Mouse (Mus musculus) cerebellum, postnatal 25 days (tissue): ENCODE results near the gene Slc8b1.

Experiments used
- DNase-seq, 2 experiments: peaks; one replicate each; pipeline ENCODE4 v3.0.0; 2021; ENCODE audit warnings: mixed read lengths in 2 of 2

Slc8b1 gene

DNA sequence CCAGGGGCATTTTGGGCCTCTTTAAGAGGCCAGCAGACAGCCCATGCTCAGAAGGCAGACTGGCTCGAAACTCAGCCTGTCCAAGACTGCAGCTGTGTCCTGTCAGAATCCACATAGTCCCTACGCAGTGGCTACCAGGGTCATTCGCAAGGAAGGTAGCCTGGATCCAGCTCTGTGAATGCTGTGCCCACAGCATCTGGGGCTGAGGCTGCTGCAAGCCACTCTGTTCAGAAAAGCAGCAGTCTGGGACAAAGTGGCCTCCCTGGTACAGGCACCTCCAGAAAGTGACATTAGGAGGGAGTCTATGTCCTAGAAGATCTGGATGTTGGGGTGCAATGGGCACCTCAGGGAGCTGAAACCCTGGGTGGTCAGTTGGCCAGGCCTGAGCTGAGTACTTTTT lies 58.8 kb downstream of the Slc8b1 start:
- no peak for DNase-seq

DNA sequence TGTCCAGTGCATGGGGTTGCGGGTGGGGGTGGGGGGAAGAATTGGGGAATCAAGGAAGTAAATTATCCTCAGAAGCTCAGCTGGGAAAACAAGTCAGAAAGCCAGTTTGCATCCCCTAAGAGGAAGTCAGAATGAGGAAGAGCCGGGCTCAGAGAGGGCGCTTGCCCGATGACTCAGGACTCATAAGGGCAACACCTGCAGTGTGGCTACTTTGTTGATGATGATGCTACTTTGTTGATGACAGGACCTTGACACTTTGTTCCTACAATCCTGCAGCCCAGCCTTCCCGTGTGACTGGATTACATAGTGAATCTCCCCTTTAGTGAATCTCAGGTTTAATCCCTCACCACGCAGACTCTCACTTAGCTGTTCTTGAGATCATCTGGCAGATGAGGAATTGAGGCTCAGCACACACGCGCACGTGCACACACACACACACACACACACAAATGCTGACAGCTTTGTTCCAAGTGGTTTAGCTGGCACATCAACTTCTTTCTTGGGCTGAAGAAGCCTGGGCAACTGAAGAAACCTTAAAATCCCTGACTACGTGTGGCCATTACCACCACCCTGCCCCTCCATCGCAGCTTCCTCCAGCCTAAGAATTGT lies 59.4 kb downstream of the Slc8b1 start:
- DNase-seq = no peak

DNA sequence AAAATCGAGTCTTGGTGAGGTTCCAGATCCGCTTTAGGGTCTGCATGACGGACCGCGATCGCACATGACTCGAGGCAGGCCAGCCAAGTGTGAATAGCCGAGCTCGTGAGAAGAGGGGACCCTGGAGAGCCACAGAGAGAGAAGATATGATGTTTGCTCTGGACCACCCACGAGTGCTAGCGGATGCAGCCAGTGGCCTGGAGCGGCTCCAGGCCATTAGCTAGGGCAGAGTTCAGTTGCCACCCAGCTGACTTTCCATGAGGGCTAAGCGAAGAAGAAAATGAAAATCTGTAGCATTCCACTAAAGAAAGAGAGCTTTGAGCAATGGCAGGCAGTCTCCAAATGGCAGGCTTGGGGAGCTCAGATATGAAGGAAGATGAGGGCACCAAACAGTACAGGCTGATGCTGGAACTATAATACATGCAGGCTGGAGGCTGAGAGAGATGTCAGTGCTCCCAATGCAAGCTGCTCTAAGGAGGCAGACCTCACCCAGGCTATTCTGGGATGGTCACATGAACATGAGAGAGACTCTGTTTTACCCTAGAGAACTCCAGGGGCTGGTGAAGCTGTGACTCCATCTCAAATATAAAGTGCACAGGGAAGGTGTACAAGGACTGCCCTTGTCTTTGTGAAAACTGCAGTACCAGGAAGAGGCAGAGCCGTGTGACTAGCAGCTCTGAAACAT lies 60.2 kb downstream of the Slc8b1 start:
- DNase-seq = peak in 1 of 2 experiments; percentile 37

DNA sequence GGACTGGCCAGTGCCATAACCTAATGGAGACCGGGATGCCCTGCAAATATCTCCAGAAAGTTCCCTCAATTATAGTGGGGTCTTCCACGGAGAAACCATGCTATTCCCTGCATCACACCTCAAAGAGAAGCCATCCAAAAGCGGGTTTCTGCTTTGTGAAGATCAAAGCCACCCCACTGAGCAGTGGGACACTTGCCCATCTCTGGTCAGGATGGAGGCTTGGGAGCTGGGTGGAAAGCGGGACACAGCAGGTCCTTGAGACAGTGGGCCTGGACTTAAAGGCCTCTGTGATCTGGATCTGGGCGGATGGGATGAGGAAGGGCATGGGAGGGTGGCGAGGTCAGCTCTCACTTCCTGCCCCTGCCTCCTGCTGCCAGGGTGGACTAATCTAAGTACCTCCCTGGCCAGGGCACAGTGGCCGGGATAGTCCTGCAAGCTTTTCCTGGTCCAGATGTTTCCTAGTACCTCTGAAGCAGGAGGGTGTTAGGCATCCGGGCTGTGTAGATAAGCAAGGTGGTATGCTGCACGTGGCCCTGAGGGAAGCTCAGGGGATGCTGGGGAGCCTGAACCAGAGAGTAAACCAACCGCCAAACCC lies 63.6 kb downstream of the Slc8b1 start:
- DNase-seq = peak; percentile 60 to 76

DNA sequence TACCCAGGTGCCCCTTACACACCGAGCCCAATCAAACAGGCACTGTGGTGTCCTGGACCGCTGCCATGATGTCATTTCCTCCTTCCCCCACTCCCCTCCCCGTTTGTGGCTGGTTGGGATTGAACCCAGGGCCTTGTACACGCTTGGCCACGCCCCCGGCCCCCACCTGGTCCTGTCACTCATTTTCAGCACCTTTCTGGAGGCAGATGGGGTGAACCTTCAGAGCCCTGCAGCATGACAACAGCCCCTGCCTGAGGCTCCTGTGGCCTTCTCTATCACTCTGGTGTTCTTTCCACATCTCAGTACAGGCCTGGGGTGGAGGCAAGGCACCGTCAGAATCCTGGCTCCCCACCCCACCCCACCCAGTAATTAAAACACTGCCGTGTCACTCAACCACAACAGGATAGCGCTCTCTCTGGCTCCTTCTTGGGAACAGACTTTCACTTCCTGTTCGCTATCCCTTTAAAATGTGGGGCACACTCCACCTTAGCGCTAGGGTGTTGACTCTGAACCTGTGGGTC lies 65.9 kb downstream of the Slc8b1 start:
- peak; percentile 38 to 55 for DNase-seq

DNA sequence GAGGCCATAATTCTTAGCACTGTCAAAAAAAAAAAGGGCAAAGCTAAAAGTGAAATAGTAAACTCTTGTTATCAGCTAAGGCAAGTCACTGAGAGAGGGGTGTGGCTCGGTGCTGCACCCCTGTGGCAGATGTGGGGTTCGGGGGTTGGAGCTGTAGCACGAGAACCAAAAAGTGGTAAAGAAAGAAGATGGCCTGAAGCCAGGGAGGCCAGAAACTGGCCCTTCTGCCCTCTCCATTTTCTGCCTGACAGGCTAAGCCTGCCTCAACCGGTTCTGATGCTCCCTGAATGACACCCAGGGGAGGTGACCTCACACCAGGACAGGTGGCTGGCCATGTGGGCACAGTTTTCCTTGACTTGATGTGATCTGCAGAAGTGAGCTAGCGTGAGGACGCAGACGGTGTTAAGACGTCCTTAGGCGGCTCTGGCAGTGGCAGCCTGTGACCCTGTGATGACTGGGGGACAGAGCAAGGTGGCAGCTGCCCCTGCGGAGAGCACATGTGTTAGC lies 67.0 kb downstream of the Slc8b1 start:
- DNase-seq = peak in 1 of 2 experiments; percentile 42

DNA sequence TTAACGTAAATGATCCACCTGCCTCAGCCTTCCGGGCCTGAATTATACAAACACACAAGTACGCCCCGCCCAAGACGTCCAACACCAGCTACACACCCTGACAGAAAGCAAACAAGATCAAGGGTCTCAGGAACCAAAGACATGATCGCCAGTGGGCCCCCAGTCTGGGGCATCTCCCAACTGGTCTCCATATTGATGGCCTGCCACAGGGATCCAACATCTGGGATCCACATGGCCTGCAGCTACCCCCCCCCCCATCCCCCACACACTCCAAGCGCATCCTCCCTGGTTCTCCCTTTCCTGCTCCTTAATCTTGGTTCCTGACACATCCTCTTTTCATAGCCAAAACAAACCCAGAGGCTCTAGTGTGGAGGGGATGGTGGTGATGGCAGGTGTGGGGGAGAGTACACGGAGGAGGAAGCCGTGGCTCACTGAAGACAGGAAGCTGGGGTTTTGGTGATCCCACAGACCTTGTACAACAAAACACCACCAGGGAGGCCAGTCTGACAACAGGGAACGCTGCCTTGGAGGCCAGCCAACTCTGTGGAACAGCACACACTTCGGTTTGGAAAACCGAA lies 67.6 kb downstream of the Slc8b1 start:
- peak; percentile 56 to 70 for DNase-seq

DNA sequence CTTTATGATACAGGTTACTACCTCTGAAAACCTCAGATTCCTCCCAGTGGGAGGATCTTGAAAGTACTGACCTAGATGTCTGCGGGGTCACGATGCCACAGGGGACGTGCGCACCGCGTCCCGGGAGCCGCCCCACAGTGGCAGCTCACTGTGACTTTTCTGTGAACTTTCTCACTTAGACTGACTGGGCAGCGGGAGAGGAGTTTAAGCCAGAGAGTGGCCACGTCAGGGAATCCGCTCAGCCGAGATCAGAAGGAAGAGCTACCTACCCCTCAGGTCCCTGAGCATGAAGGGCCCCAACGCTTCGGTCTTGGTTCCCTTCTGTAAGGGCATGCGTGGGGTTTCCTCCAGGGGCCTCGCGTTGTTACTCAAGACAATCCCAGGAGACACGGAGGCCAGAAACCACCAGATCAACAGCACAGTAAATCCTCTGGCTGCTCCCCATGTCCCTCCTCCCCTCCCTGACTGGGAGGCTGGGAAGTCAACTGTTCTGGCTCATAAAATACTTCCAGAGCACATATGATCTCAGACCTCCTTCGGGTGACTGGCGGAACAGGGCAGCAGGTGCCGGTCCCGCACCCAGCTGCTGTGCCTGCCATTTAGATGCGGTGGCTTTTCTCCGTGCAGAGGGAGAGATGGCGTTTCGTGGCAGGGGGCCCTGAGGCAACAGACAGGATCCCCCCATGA lies 68.4 kb downstream of the Slc8b1 start:
- peak; percentile 67 to 69 for DNase-seq

DNA sequence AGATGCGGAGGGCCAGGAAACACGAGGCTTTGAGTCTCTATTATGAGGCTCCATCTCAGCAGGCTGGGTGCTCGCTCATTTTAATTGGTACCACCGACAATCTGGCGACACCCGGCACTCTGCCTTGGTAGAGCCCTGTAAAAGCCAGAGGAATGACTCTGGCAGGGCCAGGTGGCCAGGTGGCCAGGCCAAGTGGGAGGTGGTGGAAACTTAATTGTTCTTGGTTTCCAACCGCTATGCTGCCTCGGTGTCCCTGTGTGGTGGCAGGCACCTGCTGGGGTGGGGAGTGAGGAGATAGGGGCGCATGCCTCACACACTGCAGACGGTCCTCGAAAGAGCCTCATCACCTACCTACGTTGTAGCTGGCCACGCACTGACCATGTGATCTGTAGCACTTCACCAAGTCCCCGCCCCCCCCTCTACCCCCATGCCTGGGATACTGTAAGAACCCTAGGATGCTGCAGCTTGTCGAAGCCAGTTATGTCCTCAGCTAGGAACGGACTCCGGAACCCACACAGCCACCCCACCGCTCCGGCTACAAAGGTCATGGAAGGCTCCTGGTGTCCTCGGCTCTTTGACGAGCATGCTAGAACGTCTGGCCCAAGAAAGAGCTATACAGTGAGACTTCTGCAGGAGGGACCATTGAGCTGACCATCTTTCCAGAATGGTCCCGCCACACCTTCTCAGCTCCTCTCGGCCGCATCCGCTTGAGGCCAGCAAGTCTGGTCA lies 69.1 kb downstream of the Slc8b1 start:
- DNase-seq = peak in 1 of 2 experiments; percentile 72

DNA sequence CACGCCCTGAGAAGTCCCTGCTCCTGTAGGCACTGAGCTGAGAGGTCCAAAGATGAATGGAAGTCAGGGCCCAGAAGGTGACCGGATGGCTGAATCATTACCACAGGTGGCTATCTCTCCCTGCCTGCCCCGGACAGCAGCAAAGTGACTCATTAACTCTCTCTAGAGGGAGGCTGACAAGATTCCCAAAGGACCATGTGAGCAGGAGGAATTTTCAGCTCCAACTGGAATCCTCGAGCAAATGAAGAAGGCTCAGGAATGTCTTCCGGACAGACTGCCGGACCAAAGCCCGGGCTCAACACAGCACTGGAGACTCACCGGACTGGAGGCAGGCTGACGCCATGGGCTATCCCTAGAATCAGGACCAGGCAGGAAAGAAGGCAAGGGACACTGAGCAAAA lies 71.0 kb downstream of the Slc8b1 start:
- no peak for DNase-seq

DNA sequence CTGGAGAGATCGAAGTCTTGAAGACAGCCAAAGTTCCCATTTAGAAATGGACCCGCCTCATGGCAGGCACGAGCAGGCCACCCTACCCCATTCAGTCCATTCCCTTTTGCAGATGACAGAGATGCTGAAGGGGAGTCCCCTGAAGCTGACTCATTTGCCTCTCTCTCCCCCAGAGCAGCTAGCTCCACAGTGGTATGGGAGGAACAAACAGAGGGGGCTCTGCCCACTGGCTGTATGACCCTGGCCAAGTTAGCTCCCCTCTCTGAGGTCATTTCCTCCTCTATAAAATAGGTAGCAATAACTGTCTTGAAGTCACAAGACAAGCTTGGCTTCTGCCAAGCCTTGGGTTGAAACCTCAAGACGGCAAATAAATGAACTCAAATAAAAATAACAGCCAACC lies 72.5 kb downstream of the Slc8b1 start:
- DNase-seq = no peak
